Mouse (Mus musculus): Measurements from ENCODE around the gene Zfp775.
A peak's percentile ranks its signal among the peaks of the same experiment; 100 is the strongest.

Zfp775 gene

DNA sequence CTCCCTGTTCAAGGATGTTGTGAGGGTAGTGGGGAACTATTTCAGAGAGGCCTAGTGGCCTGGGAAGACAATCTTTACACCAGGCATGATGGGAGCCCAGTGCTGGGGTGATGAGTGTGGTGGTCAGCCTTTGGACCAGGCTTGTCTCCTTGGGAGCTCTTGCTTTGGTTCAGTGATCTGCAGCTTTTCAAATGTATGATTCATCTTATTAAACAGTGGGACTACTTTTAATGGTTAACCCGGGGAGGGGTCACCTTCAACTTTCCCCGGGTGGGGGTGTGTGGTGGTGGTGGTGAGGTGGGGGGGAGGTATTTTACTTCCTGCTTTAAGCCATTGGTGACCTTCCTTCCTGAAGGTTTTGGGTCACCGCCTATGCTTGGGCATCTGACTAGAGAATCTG is 26.5 kb downstream of the Zfp775 start:
- no peak for DNase-seq (ENCODE audit: low read depth, low spot score)

DNA sequence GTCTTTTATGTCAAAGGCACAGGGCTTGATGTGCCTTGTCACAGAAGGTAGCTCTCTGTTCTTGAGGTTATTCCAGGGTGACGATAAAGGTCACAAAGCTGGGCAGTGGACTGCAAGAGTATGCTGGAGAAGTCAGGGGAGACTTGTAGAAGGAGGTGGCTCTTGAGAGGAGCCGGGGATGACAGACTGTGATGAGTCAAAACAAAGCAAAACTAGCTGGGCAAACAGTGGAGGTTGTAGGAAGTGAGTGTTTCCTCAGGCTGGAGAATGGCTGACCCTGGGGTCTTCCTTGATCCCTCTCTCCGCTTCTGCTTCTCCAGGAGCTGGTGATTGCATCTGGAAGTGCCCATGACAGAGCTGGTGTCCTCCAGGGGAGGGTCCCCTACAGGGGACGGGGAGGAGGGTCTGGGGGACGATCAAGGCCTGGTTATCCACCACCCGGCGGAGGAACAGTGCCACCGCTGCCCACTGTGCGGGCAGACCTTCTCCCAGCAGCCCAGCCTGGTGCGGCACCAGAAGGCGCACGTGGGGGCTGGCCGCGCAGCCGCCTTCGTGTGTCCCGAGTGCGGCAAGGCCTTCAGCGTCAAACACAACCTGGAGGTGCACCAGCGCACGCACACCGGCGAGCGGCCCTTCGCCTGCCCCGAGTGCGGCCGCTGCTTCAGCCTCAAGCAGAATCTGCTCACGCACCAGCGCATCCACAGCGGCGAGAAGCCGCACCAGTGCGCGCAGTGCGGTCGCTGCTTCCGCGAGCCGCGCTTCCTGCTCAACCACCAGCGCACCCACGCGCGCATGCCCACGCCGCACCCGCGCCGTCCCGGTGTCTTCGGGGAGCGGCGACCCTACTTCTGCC is 27.2 kb downstream of the Zfp775 start:
- no peak for DNase-seq (ENCODE audit: low read depth, low spot score)

DNA sequence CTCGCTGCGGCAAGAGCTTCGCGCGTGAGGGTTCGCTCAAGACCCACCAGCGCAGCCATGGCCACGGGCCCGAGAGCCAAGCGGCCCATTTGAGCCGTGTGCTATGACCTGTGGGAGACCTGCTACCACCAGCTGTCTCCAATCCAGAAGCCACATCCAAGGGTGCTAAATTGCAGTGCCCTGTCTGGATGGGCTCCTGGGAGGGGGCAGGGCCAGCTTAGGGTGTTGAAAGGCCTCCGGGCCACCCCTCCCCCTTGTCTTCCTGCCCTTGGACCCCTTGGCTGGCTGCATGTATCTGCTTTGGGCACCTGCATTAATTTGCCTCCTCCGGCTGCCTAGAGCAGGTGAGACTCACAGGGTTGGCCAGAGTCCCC is 27.8 kb downstream of the Zfp775 start:
- DNase-seq (ENCODE audit: low read depth, low spot score): no peak

DNA sequence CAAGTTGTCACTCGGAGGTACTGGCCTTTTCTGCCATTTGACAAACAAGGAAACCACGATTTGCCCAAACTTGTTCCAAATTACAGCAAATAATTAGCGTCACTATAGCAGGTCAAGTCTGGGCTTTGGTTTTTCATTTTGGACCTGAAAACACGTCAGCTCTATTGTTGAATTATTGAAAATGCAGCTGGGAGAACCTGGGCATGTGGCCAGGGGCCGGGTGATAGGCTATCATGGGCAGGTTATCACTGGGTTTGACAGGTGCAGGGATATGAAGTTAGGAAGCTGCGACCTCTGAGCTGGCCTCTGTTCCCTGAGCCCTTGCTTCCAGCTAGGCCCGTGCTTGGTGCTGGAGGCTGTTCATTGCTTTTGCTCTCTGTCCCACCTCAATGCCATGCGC is 29.0 kb downstream of the Zfp775 start:
- DNase-seq (ENCODE audit: low read depth, low spot score): no peak

DNA sequence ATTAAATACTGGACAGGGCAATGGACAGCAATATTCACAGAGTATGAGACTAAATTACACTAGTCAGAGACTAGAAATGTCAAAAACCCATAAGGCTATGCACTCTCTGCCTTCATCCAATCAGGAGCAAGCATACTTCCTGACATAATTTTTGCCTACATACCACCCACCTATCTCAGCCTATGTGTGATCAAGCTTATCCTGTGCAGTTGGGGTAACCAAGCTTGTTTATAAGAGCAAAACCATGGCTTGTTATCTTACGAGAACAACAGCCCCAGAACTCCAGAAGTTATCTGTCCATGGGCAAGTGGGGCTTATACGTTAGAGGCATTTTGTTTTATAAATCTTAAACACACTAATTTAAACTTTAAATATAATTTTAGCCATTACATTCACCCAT is 33.2 kb downstream of the Zfp775 start:
- no peak for DNase-seq (ENCODE audit: low read depth, low spot score)

DNA sequence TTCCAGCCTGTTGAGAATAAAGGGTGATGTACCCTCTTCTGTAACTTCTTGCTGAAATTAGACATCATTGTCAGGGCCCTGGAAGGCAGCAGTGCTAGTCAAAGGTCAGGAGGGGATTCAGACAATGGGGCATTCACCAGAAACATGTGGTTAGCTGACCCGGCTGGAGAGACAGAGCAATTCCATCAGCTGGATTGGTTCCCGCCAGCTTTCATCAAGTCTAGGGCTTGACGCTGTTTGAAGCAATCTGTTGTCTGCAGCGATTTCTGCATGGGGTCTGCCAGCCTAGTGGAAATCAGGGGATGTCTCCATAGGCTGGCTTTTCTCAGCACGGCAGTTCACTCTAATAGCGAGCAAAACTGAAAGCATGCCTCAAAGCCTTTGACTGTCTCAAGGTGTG is 34.7 kb downstream of the Zfp775 start:
- no peak for DNase-seq (ENCODE audit: low read depth, low spot score)

DNA sequence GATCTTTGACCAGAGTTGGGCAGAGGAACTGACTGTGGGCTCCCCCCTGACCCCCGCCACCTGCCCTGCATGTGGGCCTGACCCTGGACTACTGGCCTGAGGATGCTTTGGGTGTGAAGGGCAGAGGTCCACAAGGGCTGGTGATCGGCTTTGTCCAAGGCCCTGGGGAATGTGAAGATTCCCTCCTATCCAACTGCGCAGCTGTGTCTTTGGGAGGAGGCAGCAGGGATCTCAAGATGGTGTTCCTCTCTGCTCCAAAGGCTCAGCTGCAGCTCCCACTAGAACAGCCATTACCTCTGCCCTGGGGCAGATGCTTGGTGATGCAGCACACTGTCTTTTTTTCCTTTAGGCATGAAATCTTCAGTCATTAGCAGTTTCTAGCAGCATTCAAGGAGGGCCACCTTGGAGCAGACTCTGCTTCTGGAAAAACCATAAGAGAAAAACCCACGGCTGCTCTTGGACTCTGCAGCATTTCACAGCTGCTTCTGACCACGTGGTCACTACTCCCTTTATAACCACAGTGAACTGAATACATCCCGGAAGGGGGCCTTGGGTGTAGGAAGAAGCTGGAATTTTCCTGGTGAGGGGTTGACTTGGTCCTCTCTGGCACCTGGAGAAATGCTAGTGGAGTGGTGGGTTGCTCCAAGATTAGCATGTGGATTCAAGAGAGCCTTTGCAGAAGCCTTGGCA is 36.1 kb downstream of the Zfp775 start:
- DNase-seq (ENCODE audit: low read depth, low spot score): no peak

DNA sequence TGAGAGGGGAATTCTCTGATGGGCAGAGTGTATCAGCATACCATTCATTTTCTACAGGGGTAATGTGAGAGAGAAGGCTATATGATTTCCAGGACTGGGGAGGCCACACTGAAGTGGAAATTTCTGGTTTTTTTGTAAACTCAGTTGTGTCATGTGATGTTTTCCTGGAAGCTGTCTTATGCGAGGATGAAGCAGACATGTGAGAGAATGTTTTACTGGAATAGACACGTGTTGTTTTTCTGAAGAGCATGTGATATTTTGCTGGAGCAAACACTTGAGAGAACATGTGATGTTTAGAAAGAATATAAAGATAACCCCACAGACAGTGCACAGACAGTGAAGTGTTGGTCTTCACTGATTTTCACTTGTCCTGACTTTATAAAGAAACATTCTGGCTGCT is 36.7 kb downstream of the Zfp775 start:
- DNase-seq (ENCODE audit: low read depth, low spot score): no peak

DNA sequence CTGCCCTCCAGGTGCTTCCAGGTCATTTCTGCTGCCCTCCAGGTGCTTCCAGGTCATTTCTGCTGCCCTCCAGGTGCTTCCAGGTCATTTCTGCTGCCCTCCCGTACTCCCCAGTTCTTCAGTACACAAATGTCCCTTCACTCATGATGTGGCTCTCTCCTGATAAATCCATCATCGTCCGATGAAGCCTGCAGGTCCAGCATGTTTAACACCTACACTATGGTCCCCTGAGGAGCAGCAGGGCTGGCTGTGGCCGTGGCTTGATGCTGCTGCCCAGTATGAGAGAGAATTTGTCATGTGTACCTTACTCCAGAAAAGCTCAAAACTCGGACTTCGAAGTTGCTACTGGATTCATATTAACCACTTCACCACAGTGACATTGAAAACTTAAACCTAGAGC is 39.5 kb downstream of the Zfp775 start:
- no peak for DNase-seq (ENCODE audit: low read depth, low spot score)

DNA sequence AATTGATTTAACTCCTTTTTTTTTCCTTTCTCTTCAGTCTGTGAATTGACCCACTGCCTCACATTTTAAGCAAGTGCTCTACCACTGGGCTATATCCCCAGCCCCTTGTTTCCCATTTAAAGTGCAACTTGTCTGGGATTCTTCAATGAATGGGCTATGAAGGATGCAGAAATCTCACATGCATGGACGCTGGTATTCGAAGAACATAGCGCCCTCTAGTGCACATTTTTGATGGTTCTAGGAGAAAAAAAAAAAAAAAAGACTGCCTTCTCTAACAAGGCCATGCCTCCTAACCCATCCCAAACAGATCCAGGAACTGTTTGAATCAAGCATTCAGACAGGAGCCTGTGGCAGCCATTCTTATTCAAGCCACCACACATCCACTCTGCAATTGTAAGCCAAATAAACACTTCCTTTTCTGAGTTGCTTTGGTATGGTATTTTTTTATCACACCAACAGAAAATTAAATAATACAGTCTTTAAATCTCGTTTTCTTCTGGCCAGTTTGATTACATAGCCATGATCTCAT is 41.0 kb downstream of the Zfp775 start:
- peak; percentile 73 for DNase-seq (ENCODE audit: low read depth, low spot score)

DNA sequence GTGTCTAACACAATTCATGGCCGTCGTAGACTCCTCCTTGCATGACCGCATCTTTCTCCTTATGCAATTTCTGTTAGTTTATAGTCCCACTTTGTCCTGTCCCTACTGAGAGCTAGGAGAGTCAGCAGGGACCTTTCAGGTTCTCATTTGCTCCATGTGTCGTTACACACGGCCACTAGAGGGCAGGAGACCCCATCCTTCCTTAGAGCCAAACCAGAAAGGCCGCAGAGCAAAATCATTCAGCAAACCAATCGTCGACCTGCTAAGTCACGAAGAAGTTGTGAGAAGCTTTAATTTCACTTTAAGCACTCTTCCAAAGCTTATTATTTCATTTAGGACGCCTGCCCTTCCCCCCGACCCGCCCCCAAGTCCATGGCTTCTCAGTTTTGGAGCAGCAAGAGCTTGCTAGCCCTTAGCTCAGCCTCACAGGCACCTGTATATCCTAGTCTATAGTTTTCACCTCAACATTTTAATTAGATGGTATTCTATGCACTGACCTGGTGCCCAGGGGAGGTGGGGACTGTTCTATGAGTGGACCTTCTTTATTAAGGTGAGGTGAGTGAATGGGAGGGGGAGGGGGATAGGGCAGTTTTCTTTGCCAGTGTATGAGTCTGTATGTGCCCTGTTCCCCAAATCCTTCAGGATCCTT is 43.9 kb downstream of the Zfp775 start:
- peak; percentile 51 for DNase-seq (ENCODE audit: low read depth, low spot score)

DNA sequence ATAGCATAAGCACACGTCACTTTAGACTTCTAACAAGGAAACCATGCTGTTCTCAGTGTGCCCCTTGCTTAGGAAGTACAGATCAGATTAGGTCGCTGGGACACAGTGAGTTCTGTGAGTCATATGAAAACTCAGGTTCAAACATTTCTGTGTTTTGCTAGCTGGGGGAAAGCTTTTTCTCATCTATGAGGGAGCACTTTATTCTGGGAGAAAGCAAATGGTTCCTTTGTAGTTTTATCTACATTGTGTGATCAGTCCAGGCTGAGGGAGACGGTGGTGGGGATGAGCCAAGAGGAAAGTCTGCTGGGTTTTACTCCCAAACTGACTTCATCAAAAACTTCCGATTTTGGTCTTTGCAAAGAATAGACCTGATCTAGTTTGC is 44.4 kb downstream of the Zfp775 start:
- no peak for DNase-seq (ENCODE audit: low read depth, low spot score)

DNA sequence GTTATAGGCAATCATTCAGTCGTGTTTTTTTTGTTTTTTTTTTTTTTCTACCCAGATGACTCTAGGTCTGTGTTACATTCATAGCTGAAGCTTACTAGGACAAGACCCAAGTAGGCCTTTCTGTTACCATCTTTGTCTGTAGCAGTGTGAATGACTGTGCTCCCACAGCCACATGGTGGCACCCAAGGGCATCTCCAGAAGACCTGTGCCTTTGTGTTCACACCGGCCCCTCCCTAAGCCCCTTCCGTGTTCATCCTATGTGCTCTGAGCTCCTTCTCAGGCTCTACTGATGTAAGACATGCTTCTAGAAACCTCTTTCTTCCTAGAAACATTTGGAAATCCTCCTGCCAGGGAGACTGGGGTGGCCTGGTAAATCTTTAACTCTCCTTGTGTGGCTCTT is 45.1 kb downstream of the Zfp775 start, which contains the start of gene Gimap8:
TSS of gene Gimap8 (plus strand) at position 240 of the 400 bp plus-strand sequence.
- no peak for DNase-seq (ENCODE audit: low read depth, low spot score)

DNA sequence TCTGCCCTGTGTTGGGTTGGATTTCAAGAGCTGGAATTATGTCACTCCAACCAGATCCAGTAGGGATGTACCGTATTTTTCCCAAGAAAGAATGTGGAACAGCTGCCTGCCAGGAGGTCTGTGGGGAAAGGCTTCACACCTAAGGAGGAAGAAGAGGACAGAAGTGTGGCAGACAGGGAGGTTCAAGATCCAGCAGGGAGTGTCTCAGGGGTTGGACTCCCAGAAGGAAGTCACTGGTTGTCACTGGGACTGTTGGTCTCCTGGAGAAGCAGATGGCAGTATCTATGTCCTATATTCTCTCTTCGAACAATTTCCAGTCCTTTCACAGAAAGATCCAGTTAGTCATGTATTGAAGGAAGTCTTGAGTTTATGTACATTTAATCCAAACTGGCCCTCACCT is 45.7 kb downstream of the Zfp775 start:
- DNase-seq (ENCODE audit: low read depth, low spot score): no peak

DNA sequence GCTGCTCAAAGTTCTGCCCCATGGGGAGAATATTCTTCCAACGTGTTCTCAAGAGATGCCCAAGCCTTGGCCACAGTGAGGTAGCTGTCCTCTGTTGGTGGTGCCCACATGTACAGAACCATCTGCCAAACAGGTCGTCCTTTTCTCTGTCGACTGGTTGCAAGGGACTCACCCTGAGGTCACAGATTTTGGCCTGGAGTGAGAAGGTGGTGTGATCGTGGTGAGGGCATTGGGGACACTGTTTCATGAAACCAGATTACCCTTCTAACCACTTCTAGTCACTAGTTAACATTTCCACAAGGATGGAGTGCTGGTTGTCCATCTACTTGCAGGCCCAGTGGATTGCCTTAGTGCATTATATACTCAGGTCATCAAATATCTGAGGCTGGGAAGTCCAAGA is 46.9 kb downstream of the Zfp775 start:
- DNase-seq (ENCODE audit: low read depth, low spot score): no peak

DNA sequence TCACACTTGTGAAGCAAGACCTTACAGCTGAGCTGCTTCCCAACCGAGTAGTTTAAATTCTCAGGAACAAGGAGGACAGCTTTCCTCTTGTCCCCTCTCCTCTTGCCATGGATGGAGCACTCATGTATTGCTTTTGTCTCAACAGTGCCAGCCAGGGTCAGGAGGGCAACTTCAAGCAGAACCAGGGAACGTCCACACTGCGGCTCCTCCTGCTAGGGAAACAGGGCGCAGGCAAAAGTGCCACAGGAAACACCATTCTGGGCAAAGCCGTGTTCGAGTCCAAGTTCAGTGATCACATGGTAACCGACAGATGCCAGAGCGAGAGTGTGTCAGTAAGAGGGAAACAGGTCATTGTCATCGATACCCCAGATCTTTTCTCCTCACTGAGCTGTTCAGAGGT is 48.2 kb downstream of the Zfp775 start:
- no peak for DNase-seq (ENCODE audit: low read depth, low spot score)

DNA sequence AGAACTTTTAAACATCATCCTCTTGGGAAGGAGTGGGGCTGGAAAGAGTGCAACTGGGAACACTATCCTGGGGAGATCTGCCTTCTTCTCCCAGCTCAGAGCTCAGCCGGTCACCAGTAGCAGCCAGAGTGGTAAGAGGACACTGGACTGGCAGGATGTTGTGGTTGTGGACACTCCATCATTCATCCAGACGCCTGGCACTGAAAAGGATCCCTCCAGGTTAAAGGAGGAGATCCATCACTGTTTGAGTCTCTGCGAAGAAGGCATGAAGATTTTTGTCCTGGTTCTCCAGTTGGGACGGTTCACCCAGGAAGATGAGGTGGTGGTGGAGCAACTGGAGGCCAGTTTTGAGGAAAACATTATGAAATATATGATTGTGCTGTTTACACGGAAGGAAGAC is 56.9 kb downstream of the Zfp775 start:
- DNase-seq (ENCODE audit: low read depth, low spot score): no peak

DNA sequence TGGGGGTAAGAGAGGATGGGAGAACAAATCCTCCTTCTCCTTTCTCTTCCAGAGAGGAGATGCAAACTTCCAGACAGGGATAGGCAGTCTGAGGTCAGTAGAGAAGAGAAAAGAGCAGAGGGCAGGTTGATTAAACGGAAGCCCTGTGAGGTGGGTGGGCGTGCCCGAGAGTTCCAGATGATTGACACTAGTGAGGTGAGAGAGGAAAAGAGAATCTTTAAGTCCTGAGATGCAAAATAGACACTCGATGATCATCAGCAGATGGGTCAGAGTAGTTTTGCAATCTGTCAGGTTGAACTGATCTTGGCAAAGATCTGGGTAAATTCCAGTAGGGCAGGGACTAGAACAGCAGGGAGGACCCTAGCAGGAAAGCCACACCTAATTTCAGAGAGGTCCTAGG is 62.9 kb downstream of the Zfp775 start:
- DNase-seq (ENCODE audit: low read depth, low spot score): no peak

DNA sequence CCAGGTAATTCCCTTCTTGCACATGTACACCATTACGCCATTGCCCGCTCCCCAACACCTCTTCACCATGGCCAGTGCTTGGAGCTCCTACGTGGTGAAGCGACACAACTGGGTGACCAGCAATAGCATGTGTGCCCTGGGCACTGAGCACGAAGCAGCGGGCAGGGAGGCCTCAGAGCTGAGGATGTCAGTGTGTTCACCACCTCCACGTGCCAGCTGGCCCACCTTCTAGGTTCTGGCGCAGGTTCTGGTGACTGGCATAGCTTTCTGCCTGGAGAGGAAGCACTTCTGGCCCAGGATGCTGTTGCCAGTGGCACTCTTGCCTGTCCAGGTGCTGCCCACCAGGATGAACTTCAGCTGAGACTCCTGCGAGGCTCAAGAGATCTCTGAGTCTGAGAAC is 63.6 kb downstream of the Zfp775 start:
- DNase-seq (ENCODE audit: low read depth, low spot score): no peak

DNA sequence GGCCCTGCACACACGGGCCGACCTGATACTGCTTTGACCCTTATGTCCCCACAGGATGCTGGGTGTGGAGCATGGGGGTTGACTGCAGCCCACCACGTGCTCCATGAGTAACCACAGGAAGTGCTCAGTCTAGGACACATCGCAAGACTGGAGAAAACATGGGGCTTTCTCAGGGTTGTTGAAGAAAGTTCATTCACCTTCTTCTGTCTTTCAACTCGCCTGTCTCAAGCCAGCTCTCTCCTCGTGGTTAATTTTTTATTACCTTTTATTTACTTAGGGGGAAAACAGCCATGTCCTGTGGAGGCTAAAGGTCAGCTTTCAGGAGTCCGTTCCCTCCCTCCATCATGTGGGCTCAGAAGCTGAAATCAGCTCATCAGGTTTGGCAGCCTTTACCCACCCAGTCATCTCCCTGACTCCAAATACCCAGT is 64.3 kb downstream of the Zfp775 start:
- no peak for DNase-seq (ENCODE audit: low read depth, low spot score)

DNA sequence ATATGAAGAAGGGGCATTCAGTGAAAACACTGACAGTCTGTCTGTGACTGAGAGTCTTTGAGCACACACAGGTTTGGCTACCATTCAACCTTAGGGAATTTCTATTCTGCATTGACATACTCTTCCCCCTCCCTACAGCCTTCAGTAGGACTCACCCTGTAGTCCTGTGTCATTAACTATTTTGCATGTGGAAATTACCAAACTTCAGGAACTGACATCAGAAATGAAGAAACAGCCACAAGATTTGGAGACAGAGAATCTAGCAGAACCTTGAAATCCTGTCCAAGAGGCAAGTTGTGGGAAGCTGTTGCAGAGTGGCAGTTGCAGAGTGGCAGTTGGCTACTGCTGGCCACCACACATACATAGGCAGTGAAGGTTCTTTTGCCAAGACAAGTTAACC is 66.2 kb downstream of the Zfp775 start:
- no peak for DNase-seq (ENCODE audit: low read depth, low spot score)

DNA sequence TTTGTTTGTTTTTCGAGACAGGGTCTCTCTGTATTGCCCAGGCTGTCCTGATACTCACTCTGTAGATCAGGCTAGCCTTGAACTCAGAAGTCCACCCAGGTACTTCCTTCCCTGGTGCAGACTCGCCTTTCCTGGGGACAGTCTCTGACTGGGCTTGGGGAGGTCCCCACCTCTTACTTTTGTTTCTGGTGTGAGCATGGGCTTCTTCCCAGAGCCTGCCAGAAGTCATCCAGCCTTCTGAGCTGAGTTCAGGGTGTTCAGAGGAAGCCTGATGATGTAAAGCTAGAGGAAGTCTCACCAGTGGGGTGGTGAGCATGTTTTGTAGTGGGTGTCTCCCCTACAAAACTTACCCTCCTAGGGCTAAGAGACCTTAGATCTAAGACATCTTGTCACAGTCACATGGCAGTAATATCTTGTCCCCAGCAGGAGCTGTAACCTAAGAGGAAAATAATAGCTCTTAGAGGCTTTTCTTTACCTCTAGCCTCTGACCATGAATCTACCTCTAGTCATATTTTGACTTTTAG is 67.6 kb downstream of the Zfp775 start:
- DNase-seq (ENCODE audit: low read depth, low spot score): no peak
